Mouse (Mus musculus): Measurements from ENCODE around the gene Gphn.

- TF ChIP-seq POLR2A (IDR thresholded peaks at IDR 0.05; ENCODE audit: control insufficient read depth, low read depth, low read length) (peak; percentile 64), CTCF (IDR thresholded peaks at IDR 0.05; ENCODE audit: control insufficient read depth, insufficient read depth, insufficient replicate concordance, low read depth, low read length) (peak; percentile 13; the same call in 1 of the 2 replicates)
Measured at GRCm38 (mm10) chr12:78225707-78226518, at the start of gene Gphn.
